Comparison of ENCODE assay signal across 8 mouse cellular contexts in the genomic region with DNA sequence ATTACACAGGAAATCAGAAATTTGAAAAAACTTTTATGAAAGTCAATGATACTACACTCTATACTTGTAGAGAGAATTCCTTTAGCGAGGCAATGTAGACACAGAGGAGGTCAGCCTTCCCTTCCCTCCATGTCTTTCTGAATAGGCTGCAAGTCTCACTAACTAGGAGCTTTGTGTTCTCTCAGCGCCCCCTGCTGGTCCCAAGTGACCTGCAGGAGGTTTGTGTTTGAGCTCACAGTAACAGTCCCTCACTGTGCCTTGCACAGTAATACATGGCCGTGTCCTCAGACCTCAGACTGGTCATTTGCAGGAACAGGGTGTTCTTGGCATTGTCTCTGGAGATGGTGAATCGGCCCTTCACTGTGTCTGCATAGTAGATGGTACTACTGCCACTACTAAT.
DNase-seq lines count a peak whose midpoint lies in the region; ATAC-seq and TF ChIP-seq lines count a peak whose summit lies in the region.

No protein-coding gene starts in this region.

- no peak for TF ChIP-seq CTCF in cerebellum, adult 2 months (IDR thresholded peaks at IDR 0.05; ENCODE audit: borderline replicate concordance, insufficient read depth, low read depth, low read length)

- H3K4me3 ChIP-seq in cerebellum, adult 2 months (replicated peaks; ENCODE audit: insufficient read depth, low read depth, low read length), result no peak overlapping the region

- no peak for TF ChIP-seq POLR2A in cerebellum, adult 2 months (IDR thresholded peaks at IDR 0.05; ENCODE audit: borderline replicate concordance, insufficient read depth, low read length)

- no peaks in the 10 kb centered on the region for H3K4me1 ChIP-seq in cerebellum, adult 2 months (ENCODE audit: control insufficient read depth, insufficient read depth, low read length)

- H3K27me3 ChIP-seq in cerebellum, adult 2 months (ENCODE audit: control insufficient read depth, insufficient read depth, low read length), result no peaks in the 10 kb centered on the region

- intact Hi-C loops in left cerebral cortex, postnatal 36 days (cut with DNase I), result no loop called here

- 42% methylated on average over 4 of the region's 4 CpGs for WGBS in cerebellum, adult 2 months

- no peak overlapping the region for H3K27ac ChIP-seq in cerebellum, adult 2 months (ENCODE audit: insufficient read depth, low read length)

- ATAC-seq in monocyte, adult 5-6 weeks (replicated peaks; ENCODE audit: insufficient number of reproducible peaks, low FRiP score, low TSS enrichment, poor library complexity, severe bottlenecking), result no peak

- peak; percentile 2 for DNase-seq in cerebellum, adult 11 months
- no peak for DNase-seq in cerebellum, adult 2 months
- peak; percentile 47 to 57 for DNase-seq in left cerebral cortex, adult 18-20 months (ENCODE audit: low spot score in 2 of 2)
- no peak for DNase-seq in left cerebral cortex, postnatal 36 days (ENCODE audit: low spot score in 2 of 2)
- DNase-seq in NIH3T3 (ENCODE audit: low read depth), result peak; percentile 59
- DNase-seq in embryo, embryonic 9.5 days (ENCODE audit: extremely low spot score), result peak; percentile 1
- peak; percentile 16 for DNase-seq in right cerebral cortex, postnatal 14 days

Comparison
In these comparisons a context has a peak if more than half of its experiments do, and no peak if none do; other contexts are left out.
1. DNase-seq: peak in cerebellum, adult 11 months (single experiment), left cerebral cortex, adult 18-20 months (2 of 2), NIH3T3 (single experiment), embryo, embryonic 9.5 days (single experiment) and right cerebral cortex, postnatal 14 days (single experiment); none in cerebellum, adult 2 months (0 of 2) and left cerebral cortex, postnatal 36 days (0 of 2).